Mouse (Mus musculus) lung, embryonic 16.5 days (tissue): ENCODE results near the gene Hsp90aa1. TPM values are rescaled to one million over a fixed set of nuclear protein-coding genes. Genes with fewer than 3 reads are reported as not detected.
A peak's percentile ranks its signal among the peaks of the same experiment; 100 is the strongest.
"Not testable (repeated sequence)": the region's sequence is repeated elsewhere in the genome, so short reads cannot be mapped to it uniquely, and the experiment has no call there.

Source experiments
- ATAC-seq: fragments of 200-750 bp; cut with Nextera tagmentation; 2 replicates; pipeline ENCODE4 v1.8.0; 2017; ENCODE audit warnings: low read depth, mild to moderate bottlenecking, moderate library complexity
- H3K27ac ChIP-seq: fragments of 300-500 bp; sonication (generic); 2 replicates; pipeline ENCODE4 v1.5.1; 2014; ENCODE audit warnings: mild to moderate bottlenecking, control low read depth, low read length
- H3K27me3 ChIP-seq: fragments of 300-500 bp; sonication (generic); 2 replicates; pipeline ENCODE4 v1.6.1; 2014; ENCODE audit warnings: low read depth, low read length, mixed read lengths; ENCODE audit not compliant: control insufficient read depth, insufficient read depth
- H3K36me3 ChIP-seq: fragments of 300-500 bp; sonication (generic); 2 replicates; pipeline ENCODE4 v1.6.1; 2014; ENCODE audit warnings: low read length; ENCODE audit not compliant: control insufficient read depth, insufficient read depth
- H3K4me1 ChIP-seq: fragments of 300-500 bp; sonication (generic); replicated peaks from 2 replicates; pipeline ENCODE4 v1.6.1; 2014; ENCODE audit warnings: low read length, mixed read lengths; ENCODE audit not compliant: control insufficient read depth, insufficient read depth
- H3K4me2 ChIP-seq: fragments of 300-500 bp; sonication (generic); 2 replicates; pipeline ENCODE4 v1.6.1; 2014; ENCODE audit warnings: low read depth, low read length, control low read depth
- H3K4me3 ChIP-seq: fragments of 300-500 bp; sonication (generic); 2 replicates; pipeline ENCODE4 v1.5.1; 2014; ENCODE audit warnings: mild to moderate bottlenecking, low read length, control low read depth
- H3K9ac ChIP-seq: fragments of 300-500 bp; sonication (generic); 2 replicates; pipeline ENCODE4 v1.6.1; 2014; ENCODE audit warnings: low read length, control low read depth
- H3K9me3 ChIP-seq: fragments of 300-500 bp; sonication (generic); 2 replicates; pipeline ENCODE4 v1.6.1; 2016; ENCODE audit warnings: low read length; ENCODE audit not compliant: control insufficient read depth
- whole genome bisulfite sequencing: fragments of 180-500 bp; shearing (Covaris S2); extraction: QIAGEN DNeasy Blood & Tissue Kit; methylation state at CpG from one replicate; pipeline ENCODE4 v1.1.7; 2014; 5-methylcytosine and 5-hydroxymethylcytosine counted together
- polyA plus RNA-seq: library from polyadenylated mRNA; unstranded; fragments of >200 nt; fragmentation: Nextera tagmentation; extraction: Ambion mirVana; gene quantifications from 2 replicates; pipeline ENCODE4 v1.2.1, GENCODE M21; 2015

Hsp90aa1 gene
- polyA plus RNA-seq, 1 experiment from 2014 or later = 832 TPM

GRCm38 (mm10) chr12:110725051-110725450, 22.5 kb upstream of the Hsp90aa1 start:
- no peaks in the 10 kb centered on the region for H3K9me3 ChIP-seq
- H3K4me1 ChIP-seq = no peaks in the 10 kb centered on the region
- H3K27me3 ChIP-seq = no peaks in the 10 kb centered on the region
- ATAC-seq = no peak
- H3K4me3 ChIP-seq = no peak overlapping the region
- no peak overlapping the region for H3K4me2 ChIP-seq
- H3K27ac ChIP-seq = no peak overlapping the region
- no peaks in the 10 kb centered on the region for H3K36me3 ChIP-seq
- 88% methylated on average over 5 of the region's 5 CpGs for WGBS
- H3K9ac ChIP-seq = no peak overlapping the region

- Histone ChIP-seq H3K4me2 (no peak overlapping the region), H3K27ac (no peak overlapping the region), H3K4me3 (no peak overlapping the region), H3K9me3 (0 out of 2 replicates have a peak, but pooled peaks cover 3% of the 10 kb centered on the region), H3K36me3 (no peaks in the 10 kb centered on the region), H3K9ac (no peak overlapping the region), H3K27me3 (no peaks in the 10 kb centered on the region), H3K4me1 (no peaks in the 10 kb centered on the region)
- WGBS = 15% methylated on average over 5 of the region's 5 CpGs
- no peak for ATAC-seq
Observed at GRCm38 (mm10) chr12:110716004-110716403, 13.5 kb upstream of the Hsp90aa1 start.

- 0 out of 2 replicates have a peak, but pooled peaks cover 3% of the 10 kb centered on the region for H3K9me3 ChIP-seq
Observed at GRCm38 (mm10) chr12:110714215-110714614, 11.7 kb upstream of the Hsp90aa1 start.

GRCm38 (mm10) chr12:110713784-110714183, 11.3 kb upstream of the Hsp90aa1 start:
- ATAC-seq = no peak
- WGBS = 95% methylated on average over 6 of the region's 6 CpGs

More at GRCm38 (mm10) chr12:110714215-110714614, 11.7 kb upstream of the Hsp90aa1 start:
- Histone ChIP-seq H3K4me2 (no peak overlapping the region), H3K4me3 (no peak overlapping the region), H3K27me3 (no peaks in the 10 kb centered on the region), H3K4me1 (no peaks in the 10 kb centered on the region), H3K27ac (no peak overlapping the region), H3K9ac (no peak overlapping the region), H3K36me3 (no peaks in the 10 kb centered on the region)
- ATAC-seq = no peak
- WGBS = 87% methylated on average over 6 of the region's 6 CpGs

GRCm38 (mm10) chr12:110711270-110711669, 8.7 kb upstream of the Hsp90aa1 start:
- H3K4me2 ChIP-seq = no peak overlapping the region
- no peaks in the 10 kb centered on the region for H3K27me3 ChIP-seq
- no peaks in the 10 kb centered on the region for H3K36me3 ChIP-seq
- H3K9me3 ChIP-seq = 0 out of 2 replicates have a peak, but pooled peaks cover 3% of the 10 kb centered on the region
- no peak for ATAC-seq
- WGBS = 56% methylated on average over 5 of the region's 5 CpGs
- H3K4me3 ChIP-seq = no peak overlapping the region
- no peaks in the 10 kb centered on the region; the same call in 1 of the 2 replicates for H3K4me1 ChIP-seq
- H3K27ac ChIP-seq = no peak overlapping the region
- no peak overlapping the region for H3K9ac ChIP-seq

More at GRCm38 (mm10) chr12:110713784-110714183, 11.3 kb upstream of the Hsp90aa1 start:
- Histone ChIP-seq H3K27me3 (no peaks in the 10 kb centered on the region), H3K9me3 (0 out of 2 replicates have a peak, but pooled peaks cover 3% of the 10 kb centered on the region), H3K4me1 (no peaks in the 10 kb centered on the region), H3K27ac (no peak overlapping the region), H3K4me3 (no peak overlapping the region), H3K36me3 (no peaks in the 10 kb centered on the region), H3K9ac (no peak overlapping the region), H3K4me2 (no peak overlapping the region)

GRCm38 (mm10) chr12:110707451-110707850, 4.9 kb upstream of the Hsp90aa1 start:
- no peak for ATAC-seq
- Histone ChIP-seq H3K9ac (no peak overlapping the region), H3K27me3 (no peaks in the 10 kb centered on the region), H3K9me3 (no peaks in the 10 kb centered on the region), H3K4me1 (no peaks in the 10 kb centered on the region; the same call in 1 of the 2 replicates), H3K27ac (no peak overlapping the region), H3K36me3 (no peaks in the 10 kb centered on the region), H3K4me3 (no peak overlapping the region), H3K4me2 (no peak overlapping the region)
- 84% methylated on average over 7 of the region's 7 CpGs for WGBS

- no peak overlapping the region for H3K27ac ChIP-seq
- H3K4me1 ChIP-seq = no peaks in the 10 kb centered on the region; the same call in 1 of the 2 replicates
- peak; percentile 83 for ATAC-seq
- H3K27me3 ChIP-seq = no peaks in the 10 kb centered on the region
- under 1% methylated on average over 27 of the region's 27 CpGs for WGBS
- H3K9ac ChIP-seq = peak overlapping the region; percentile 61
- H3K36me3 ChIP-seq = no peaks in the 10 kb centered on the region
- peak overlapping the region; percentile 40 for H3K4me3 ChIP-seq
- peak overlapping the region; percentile 79 for H3K4me2 ChIP-seq
- H3K9me3 ChIP-seq = no peaks in the 10 kb centered on the region
Observed at GRCm38 (mm10) chr12:110706337-110707231, 4.1 kb upstream of the Hsp90aa1 start.

- not testable (repeated sequence) for H3K27ac ChIP-seq, ATAC-seq, H3K9me3 ChIP-seq, H3K36me3 ChIP-seq, H3K27me3 ChIP-seq, H3K4me3 ChIP-seq, H3K4me2 ChIP-seq, H3K4me1 ChIP-seq, H3K9ac ChIP-seq
- WGBS = 82% methylated on average over 4 of the region's 4 CpGs
Observed at GRCm38 (mm10) chr12:110705419-110705818, 2.9 kb upstream of the Hsp90aa1 start.

GRCm38 (mm10) chr12:110703682-110704081, 1.2 kb upstream of the Hsp90aa1 start:
- H3K4me2 ChIP-seq = no peak overlapping the region
- H3K4me1 ChIP-seq = no peaks in the 10 kb centered on the region; the same call in 1 of the 2 replicates
- ATAC-seq = no peak
- H3K9me3 ChIP-seq = no peaks in the 10 kb centered on the region
- no peaks in the 10 kb centered on the region for H3K27me3 ChIP-seq
- H3K4me3 ChIP-seq = no peak overlapping the region
- H3K9ac ChIP-seq = no peak overlapping the region
- 63% methylated on average over 7 of the region's 7 CpGs for WGBS
- no peak overlapping the region for H3K27ac ChIP-seq
- H3K36me3 ChIP-seq = no peaks in the 10 kb centered on the region
